Mouse (Mus musculus) kidney, postnatal 10 days (tissue): ENCODE measurements at regions not wholly inside any gene's neighbourhood (a gene's known extent, or its start where the extent isn't known, plus 50 kb on each side); places are given as distances from the start of the nearest gene placed in this dataset.
"Not testable (repeated sequence)": the region's sequence is repeated elsewhere in the genome, so short reads cannot be mapped to it uniquely, and the experiment has no call there.

Experiments used
- DNase-seq: peaks from one replicate; pipeline ENCODE4 v3.0.0; 2021; ENCODE audit warnings: mixed read lengths

DNA sequence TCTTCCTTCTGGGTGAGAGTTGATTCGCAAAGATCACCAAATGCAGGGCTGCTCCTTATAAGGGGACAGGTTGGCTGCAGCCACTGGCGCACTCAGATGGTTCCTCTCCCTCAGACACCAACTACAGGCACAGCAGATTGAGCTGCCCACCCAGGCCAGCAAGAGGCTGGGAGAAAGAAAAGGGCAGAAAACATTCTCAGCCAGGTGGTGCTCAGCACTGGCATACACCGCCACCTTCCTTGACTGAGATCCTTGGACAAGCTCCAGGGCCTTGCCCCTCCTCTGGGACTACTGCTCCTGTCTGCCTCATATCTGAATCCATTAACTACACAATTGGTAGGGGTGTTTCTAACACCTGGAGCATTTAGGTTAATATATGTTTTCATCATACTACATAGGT lies 110.4 kb upstream of the Pou3f3 start:
- no peak for DNase-seq

- no peak for DNase-seq
Measured at GRCm38 (mm10) chr1:42588499-42588898, 107.1 kb upstream of the Pou3f3 start.

GRCm38 (mm10) chr1:42589442-42589841 lies 106.1 kb upstream of the Pou3f3 start:
- no peak for DNase-seq

DNA sequence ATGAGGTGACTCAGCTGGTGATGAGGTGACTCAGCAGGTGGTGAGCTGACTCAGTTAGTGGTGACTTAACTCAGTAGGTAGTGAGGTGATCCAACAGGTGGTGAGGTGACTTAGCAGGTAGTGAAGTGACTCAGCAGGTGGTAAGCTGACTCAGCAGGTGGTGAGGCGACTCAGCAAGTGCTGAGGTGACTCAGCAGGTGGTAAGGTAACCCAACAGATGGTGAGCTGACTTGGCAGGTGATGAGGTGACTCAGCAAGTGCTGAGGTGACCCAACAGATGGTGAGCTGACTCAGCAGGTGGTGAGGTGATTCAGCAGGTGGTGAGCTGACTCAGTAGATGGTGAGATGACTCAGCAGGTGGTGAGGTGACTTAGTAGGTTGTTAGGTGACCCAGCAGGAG lies 103.7 kb upstream of the Pou3f3 start:
- DNase-seq: no peak

DNA sequence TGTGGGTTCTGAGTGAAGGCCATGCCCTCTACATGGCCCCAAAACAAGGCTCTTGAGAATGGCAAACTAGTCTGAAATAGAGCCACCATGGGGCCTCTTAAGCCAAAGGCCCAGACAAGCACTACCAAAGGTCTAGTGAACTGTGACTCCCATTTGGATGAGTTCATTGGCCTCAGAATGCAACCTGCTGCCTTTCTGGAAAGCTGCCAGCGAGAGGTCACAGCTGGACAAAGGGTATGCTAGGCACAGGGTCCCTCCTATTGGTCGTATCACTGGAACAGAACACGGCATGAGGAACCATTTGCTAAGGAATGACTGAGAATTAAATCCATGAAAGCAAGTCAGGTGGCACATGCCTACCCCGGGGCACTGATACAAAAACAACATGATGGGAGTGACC lies 98.5 kb upstream of the Pou3f3 start:
- peak; percentile 30 for DNase-seq

DNA sequence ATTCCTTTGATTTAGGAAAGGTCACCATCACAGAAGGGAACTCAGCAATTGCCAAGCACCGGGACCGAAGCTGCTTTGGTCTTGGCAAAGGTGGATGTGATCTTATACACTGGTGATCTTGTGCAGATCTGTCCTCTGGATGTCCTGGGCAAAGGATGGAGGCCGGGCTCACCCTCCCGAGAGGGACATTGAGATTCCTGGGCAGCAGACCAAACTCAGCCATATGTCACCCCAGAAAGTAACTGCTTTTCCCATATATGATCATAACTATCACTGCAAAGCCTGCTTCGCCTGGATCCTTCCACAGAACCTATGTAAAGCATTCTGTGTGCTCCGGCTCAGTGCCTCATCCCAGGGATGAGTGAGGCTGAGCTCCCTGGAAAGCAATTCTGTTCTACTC lies 96.3 kb upstream of the Pou3f3 start:
- DNase-seq: no peak

GRCm38 (mm10) chr1:42606251-42606650 lies 89.3 kb upstream of the Pou3f3 start:
- DNase-seq: no peak

DNA sequence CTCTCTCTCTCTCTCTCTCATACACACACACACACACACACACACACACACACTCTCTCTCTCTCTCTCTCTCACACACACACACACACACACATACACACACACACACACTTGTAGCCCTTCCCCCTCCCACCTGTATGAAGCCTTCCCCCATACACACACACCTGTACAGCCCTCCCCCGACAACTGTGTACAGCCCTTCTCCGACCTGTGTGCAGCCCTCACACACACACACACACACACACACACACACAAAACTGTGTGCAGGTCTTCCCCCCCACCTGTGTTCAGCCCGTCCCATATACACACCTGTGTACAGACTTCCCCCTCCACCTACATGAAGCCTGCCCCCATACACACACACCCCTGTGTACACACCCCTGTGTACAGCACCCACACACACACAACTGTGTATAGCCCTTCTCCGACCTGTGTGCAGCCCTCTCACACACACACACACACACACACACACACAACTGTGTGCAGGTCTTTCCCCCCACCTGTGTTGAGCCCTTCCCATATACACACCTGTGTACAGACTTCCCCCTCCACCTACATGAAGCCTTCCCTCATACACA lies 88.0 kb upstream of the Pou3f3 start:
- not testable (repeated sequence) for DNase-seq

DNA sequence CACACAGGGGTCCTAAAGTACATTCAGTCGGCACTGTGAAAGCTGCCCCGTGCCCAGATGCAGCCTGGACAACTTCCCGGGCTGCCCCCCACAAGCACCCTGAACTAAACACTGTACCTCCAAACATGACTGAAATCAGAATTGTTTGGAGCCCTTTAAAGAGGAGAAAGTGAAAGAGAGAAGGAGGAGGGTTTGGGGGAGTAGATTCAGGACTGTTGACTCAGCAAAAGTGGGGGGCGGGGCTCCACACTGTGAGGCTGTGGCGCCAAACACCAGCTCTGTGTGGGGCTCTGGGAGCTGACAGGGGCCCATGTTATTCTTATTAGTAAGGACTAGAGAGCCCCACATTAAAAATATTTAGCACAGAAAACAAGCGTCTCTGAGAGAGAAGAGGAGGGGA lies 71.8 kb upstream of the Pou3f3 start:
- DNase-seq: no peak

GRCm38 (mm10) chr1:42628800-42629199 lies 66.8 kb upstream of the Pou3f3 start:
- DNase-seq: no peak

DNA sequence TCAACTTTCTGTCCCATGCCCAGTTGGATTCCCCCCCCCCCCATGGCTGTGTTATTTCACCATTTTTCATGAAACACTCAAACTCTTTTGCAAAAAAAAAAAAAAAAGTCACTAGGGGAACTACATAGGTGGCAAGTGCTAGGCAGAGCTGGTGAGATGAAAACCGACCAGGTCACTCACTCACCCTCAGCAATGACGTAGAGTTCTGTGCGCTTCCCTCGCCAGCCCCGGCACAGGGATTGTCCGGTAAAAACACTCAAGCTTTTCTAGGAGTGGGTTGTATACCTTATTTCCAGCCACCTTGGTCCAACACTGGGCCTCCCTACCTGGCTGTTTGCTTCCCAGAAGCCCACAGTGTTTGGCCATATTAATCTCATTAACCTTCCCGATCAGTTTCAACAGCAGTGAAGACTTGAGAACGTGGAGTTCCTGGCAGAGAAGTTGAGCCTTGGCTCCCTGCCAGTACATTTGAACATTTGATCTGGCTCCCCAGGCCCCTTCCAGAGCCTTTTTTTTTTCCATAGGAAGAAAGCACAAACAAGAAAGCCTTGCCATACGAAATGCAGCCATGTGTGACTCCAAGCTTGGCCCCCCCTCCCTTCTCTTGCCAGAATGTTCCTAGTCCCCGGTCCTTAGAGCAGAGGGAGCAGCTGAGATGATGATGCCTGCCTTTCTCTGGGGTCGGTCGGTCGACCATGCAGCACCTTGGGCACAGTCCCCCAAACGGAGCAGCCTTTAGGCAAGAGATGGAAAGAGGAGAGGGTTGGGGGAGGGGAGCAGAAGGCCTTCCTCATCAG lies 65.9 kb upstream of the Pou3f3 start:
- peak; percentile 65 for DNase-seq

GRCm38 (mm10) chr1:42632286-42632685 lies 63.3 kb upstream of the Pou3f3 start:
- no peak for DNase-seq

GRCm38 (mm10) chr1:42636558-42636957 lies 59.0 kb upstream of the Pou3f3 start:
- DNase-seq: no peak
